Mouse (Mus musculus) midbrain, postnatal 0 days (tissue): Measurements from ENCODE around the gene Phf21b. TPM values are rescaled to one million over a fixed set of nuclear protein-coding genes. Genes with fewer than 3 reads are reported as not detected.
A peak's percentile ranks its signal among the peaks of the same experiment; 100 is the strongest.

Experiments used
- ATAC-seq: fragments of 200-750 bp; cut with Nextera tagmentation; 2 replicates; pipeline ENCODE4 v1.8.0; 2017; ENCODE audit warnings: moderate number of reproducible peaks, mild to moderate bottlenecking, moderate TSS enrichment, moderate library complexity; ENCODE audit not compliant: low FRiP score
- DNase-seq: peaks from one replicate; pipeline ENCODE4 v3.0.0-alpha.2; 2015; ENCODE audit warnings: low spot score
- H3K27ac ChIP-seq: fragments of 300-500 bp; sonication (generic); 2 replicates; pipeline ENCODE4 v1.5.1; 2014; ENCODE audit warnings: low read depth, mild to moderate bottlenecking, low read length, mixed read lengths
- H3K27me3 ChIP-seq: fragments of 300-500 bp; sonication (generic); 2 replicates; pipeline ENCODE4 v1.6.1; 2014; ENCODE audit warnings: low read length, control low read depth, mixed read lengths; ENCODE audit not compliant: insufficient read depth
- H3K36me3 ChIP-seq: fragments of 300-500 bp; sonication (generic); 2 replicates; pipeline ENCODE4 v1.6.1; 2014; ENCODE audit warnings: low read length, control low read depth, mixed read lengths; ENCODE audit not compliant: insufficient read depth
- H3K4me1 ChIP-seq: fragments of 300-500 bp; sonication (generic); 2 replicates; pipeline ENCODE4 v1.6.1; 2014; ENCODE audit warnings: mild to moderate bottlenecking, control low read depth, antibody characterized with exemption, low read length, mixed read lengths; ENCODE audit not compliant: insufficient read depth
- H3K4me2 ChIP-seq: fragments of 300-500 bp; sonication (generic); 2 replicates; pipeline ENCODE4 v1.6.1; 2014; ENCODE audit warnings: low read depth, mild to moderate bottlenecking, low read length, mixed read lengths; ENCODE audit not compliant: poor library complexity, severe bottlenecking
- H3K4me3 ChIP-seq: fragments of 300-500 bp; sonication (generic); 2 replicates; pipeline ENCODE4 v1.5.1; 2014; ENCODE audit warnings: low read depth, mild to moderate bottlenecking, low read length, moderate library complexity
- H3K9ac ChIP-seq: fragments of 300-500 bp; sonication (generic); replicated peaks from 2 replicates; pipeline ENCODE4 v1.6.1; 2014; ENCODE audit warnings: mild to moderate bottlenecking, low read length, moderate library complexity, mixed read lengths; ENCODE audit not compliant: poor library complexity, severe bottlenecking
- H3K9me3 ChIP-seq: fragments of 300-500 bp; sonication (generic); 2 replicates; pipeline ENCODE4 v1.6.1; 2016; ENCODE audit warnings: low read length, control low read depth
- CTCF ChIP-seq: IDR thresholded peaks from 2 replicates; pipeline ENCODE4 v1.5.1; 2016; ENCODE audit warnings: antibody characterized with exemption, mild to moderate bottlenecking
- WGBS: fragments of 180-500 bp; shearing (Covaris S2); extraction: QIAGEN DNeasy Blood & Tissue Kit; methylation state at CpG from one replicate; pipeline ENCODE4 v1.1.7; 2014; 5-methylcytosine and 5-hydroxymethylcytosine counted together
- polyA plus RNA-seq: library from polyadenylated mRNA; unstranded; fragments of >200 nt; fragmentation: Nextera tagmentation; extraction: Ambion mirVana; gene quantifications from 2 replicates; pipeline ENCODE4 v1.2.1, GENCODE M21; 2015
- total RNA-seq: library from RNA; depleted of rRNA; stranded (reverse); fragments of >200 nt; gene quantifications from 2 replicates; pipeline ENCODE4 v1.2.3, GENCODE M21; 2014

The Phf21b gene
- total and polyA plus RNA-seq, 2 experiments from 2014 or later = 1.1 to 11.7 TPM

DNA sequence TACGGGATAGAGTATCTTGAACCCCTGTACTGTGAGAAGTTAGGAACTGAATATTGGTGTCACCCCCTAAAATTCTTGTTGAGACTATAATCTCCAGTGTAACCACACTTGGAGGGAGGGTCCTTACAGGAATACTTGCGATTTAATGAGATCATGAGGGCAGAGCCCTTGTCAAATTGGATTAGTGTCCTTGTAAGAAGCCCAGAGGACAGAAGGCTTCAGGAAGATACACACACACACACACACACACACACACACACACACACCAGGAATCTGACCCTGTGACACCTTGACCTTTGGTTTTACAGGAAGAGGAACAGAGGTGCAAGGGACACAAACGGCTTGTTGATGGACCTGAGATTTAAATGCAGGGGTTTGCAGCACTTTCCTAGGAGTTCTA lies 35.4 kb upstream of the Phf21b start:
- H3K9ac ChIP-seq = no peak overlapping the region
- no peaks in the 10 kb centered on the region for H3K36me3 ChIP-seq
- no peaks in the 10 kb centered on the region for H3K9me3 ChIP-seq
- H3K4me3 ChIP-seq = no peak overlapping the region
- H3K27me3 ChIP-seq = no peaks in the 10 kb centered on the region
- no peak for TF ChIP-seq CTCF
- no peak overlapping the region for H3K27ac ChIP-seq
- WGBS = 39% methylated on average over 3 of the region's 3 CpGs
- no peak for DNase-seq
- H3K4me2 ChIP-seq = no peak overlapping the region
- H3K4me1 ChIP-seq = no peaks in the 10 kb centered on the region
- ATAC-seq = no peak

GRCm38 (mm10) chr15:84888066-84888465 lies 32.2 kb upstream of the Phf21b start:
- DNase-seq = peak; percentile 44

GRCm38 (mm10) chr15:84877029-84877815 lies 21.4 kb upstream of the Phf21b start:
- ATAC-seq = no peak
- Histone ChIP-seq H3K36me3 (no peaks in the 10 kb centered on the region), H3K4me3 (no peak overlapping the region), H3K9me3 (no peaks in the 10 kb centered on the region), H3K4me1 (no peaks in the 10 kb centered on the region), H3K27ac (no peak overlapping the region), H3K9ac (no peak overlapping the region), H3K4me2 (no peak overlapping the region), H3K27me3 (peaks cover 6% of the 10 kb centered on the region)
- no peak for DNase-seq
- no peak for TF ChIP-seq CTCF
- 88% methylated on average over 12 of the region's 12 CpGs for WGBS

More at GRCm38 (mm10) chr15:84888066-84888465, 32.2 kb upstream of the Phf21b start:
- Histone ChIP-seq H3K4me1 (no peaks in the 10 kb centered on the region), H3K27me3 (no peaks in the 10 kb centered on the region), H3K4me3 (no peak overlapping the region), H3K9ac (no peak overlapping the region), H3K36me3 (no peaks in the 10 kb centered on the region), H3K27ac (no peak overlapping the region), H3K4me2 (no peak overlapping the region), H3K9me3 (no peaks in the 10 kb centered on the region)
- WGBS = 30% methylated on average over 12 of the region's 12 CpGs
- TF ChIP-seq CTCF = no peak
- ATAC-seq = no peak

DNA sequence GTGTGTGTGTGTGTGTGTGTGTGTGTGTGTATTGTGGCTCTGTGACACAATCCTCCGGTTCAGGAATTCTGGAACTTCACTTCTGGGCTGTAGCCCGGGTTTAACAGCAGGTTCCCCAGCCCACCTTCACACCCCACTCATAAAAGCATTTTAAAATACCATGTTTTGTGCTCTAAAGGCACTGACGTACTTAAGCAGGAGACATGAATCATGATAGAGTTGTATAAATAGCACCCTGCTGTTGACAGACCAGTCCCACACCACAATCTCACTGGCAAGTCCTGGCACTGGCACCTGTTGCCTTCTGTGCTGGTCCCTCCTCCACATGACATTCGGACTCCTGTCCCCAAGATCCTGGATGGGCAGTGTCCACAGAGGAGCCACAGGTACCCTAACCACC lies 18.0 kb upstream of the Phf21b start:
- no peaks in the 10 kb centered on the region for H3K27me3 ChIP-seq
- H3K4me2 ChIP-seq = no peak overlapping the region
- WGBS = 85% methylated on average over 4 of the region's 4 CpGs
- TF ChIP-seq CTCF = no peak
- H3K36me3 ChIP-seq = no peaks in the 10 kb centered on the region
- no peak overlapping the region for H3K27ac ChIP-seq
- ATAC-seq (no peak), DNase-seq (no peak)
- H3K4me3 ChIP-seq = no peak overlapping the region
- no peaks in the 10 kb centered on the region for H3K9me3 ChIP-seq
- H3K9ac ChIP-seq = no peak overlapping the region
- H3K4me1 ChIP-seq = no peaks in the 10 kb centered on the region

DNA sequence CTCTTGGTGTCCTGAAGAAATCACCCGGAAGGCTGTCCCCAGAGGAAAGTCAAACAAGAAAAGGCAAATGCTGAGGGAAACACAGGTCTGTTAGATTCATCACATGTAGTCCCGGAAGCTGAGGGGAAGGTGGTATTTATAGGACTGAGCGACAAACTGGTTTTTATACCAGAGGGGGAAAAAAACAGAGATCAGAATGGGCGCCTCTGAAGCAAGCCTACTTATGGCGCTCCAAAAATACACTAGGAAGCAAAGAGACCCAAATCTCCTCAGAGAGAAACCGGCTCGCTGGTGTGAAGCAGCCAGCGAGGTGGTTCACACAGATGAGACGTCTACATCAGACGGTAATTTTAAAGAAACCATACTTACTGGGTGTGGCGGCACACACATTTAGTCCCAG lies 17.2 kb upstream of the Phf21b start:
- Histone ChIP-seq H3K4me3 (no peak overlapping the region), H3K27me3 (no peaks in the 10 kb centered on the region), H3K4me1 (no peaks in the 10 kb centered on the region), H3K9ac (no peak overlapping the region), H3K4me2 (no peak overlapping the region), H3K36me3 (no peaks in the 10 kb centered on the region), H3K9me3 (no peaks in the 10 kb centered on the region), H3K27ac (no peak overlapping the region)
- DNase-seq (no peak), ATAC-seq (no peak)
- no peak for TF ChIP-seq CTCF
- WGBS = 90% methylated on average over 11 of the region's 11 CpGs

- H3K9me3 ChIP-seq = no peaks in the 10 kb centered on the region
- H3K27ac ChIP-seq = no peak overlapping the region
- H3K9ac ChIP-seq = no peak overlapping the region
- DNase-seq = no peak
- 76% methylated on average over 3 of the region's 3 CpGs for WGBS
- ATAC-seq = no peak
- H3K4me3 ChIP-seq = no peak overlapping the region
- no peaks in the 10 kb centered on the region for H3K4me1 ChIP-seq
- no peaks in the 10 kb centered on the region for H3K27me3 ChIP-seq
- TF ChIP-seq CTCF = no peak
- H3K4me2 ChIP-seq = no peak overlapping the region
- H3K36me3 ChIP-seq = no peaks in the 10 kb centered on the region
Measured at GRCm38 (mm10) chr15:84871802-84872201, 16.0 kb upstream of the Phf21b start.
